Mouse (Mus musculus) neutrophil, adult 5-6 weeks (primary cell): ENCODE data around the gene Slc37a1. TPM values are rescaled to one million over a fixed set of nuclear protein-coding genes. Genes with fewer than 3 reads are reported as not detected.

ENCODE experiments used
- ATAC-seq: fragments of 151-379, 151-347 bp; 2 replicates; pipeline ENCODE4 v1.8.0; 2017; ENCODE audit warnings: mild to moderate bottlenecking, moderate TSS enrichment; ENCODE audit not compliant: insufficient number of reproducible peaks, poor library complexity, low FRiP score, severe bottlenecking; ENCODE audit errors: extremely low read depth
- total RNA-seq: library from RNA; stranded (forward); fragments of 200-1000 nt; gene quantifications from 2 replicates; pipeline ENCODE4 v1.2.3, GENCODE M21; 2017

Gene Slc37a1
- 19.5 and 19.6 TPM in 2 replicates for total RNA-seq

DNA sequence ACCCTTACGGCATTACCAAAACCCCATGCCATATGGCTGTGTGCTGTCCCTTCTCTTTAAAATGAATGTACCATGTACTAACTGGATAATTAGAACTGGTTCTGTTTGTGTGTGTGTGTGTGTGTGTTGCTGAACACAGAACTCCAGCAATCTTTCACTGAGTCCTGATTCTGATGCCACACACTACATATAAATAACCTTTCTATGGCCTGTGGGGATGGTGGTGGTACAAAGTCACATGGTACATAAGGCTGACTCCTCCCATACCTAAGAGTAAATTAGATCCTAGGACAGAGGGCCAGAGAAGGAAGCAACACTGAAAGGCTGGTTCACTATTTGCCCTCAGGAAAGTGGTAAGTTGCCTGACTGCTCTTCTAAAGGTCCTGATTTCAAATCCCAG lies at the start of gene Slc37a1:
Gene Slc37a1 (plus strand): TSS at position 301 of the 400 bp plus-strand sequence.
- ATAC-seq: no peak

DNA sequence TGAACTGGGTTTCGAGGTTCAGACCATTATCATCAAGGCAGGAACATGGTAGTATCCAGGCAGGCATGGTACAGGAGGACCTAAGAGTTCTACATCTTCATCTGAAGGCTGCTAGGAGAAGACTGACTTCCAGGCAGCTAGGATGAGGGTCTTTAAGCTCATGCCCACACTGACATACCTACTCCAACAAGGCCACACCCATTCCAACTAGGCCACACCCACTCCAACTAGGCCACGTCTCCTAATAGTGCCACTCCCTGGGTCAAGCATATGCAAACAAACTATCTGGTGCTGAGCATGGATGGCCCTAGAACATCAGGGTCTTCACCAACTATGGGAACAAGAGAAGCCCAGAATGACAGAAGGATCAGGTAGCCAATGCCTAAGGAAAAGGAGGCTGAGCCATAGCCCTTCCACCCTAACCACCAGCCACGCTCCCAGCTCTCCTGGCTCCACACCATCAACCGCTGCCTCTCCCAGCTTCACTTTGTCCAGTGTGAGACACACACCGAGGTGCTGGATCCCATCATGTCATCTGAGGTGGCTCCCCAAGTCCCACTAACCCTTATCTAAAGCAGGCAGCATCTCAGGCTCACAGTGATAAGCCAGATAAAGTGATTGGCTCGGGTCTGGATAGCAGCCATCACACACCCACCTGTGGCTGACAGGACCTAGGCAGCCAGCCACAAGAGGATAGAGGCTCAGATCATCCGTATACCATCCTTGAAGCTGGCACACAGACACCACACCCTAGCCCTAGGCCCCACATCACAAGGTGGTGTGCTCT lies 48.2 kb upstream of the Slc37a1 start:
- no peak for ATAC-seq

DNA sequence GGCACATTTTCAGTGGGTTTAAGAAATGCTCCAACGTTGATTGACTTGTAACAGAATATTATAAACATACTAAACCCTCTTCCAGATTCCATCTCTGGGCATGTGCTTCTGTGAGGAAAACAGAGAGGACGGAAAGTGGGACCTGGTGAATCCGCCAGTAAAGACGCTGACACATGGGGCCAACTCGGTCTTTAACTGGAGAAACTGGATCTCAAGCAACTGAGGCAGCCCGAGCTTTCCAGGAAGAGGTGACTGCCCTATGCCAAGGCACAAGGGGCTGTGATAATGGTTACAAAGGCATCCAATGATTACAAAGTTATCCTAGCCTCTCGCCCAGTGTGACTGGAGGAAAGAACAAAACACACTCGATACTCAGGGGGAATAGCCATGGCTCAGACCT lies 45.4 kb upstream of the Slc37a1 start:
- ATAC-seq: no peak

DNA sequence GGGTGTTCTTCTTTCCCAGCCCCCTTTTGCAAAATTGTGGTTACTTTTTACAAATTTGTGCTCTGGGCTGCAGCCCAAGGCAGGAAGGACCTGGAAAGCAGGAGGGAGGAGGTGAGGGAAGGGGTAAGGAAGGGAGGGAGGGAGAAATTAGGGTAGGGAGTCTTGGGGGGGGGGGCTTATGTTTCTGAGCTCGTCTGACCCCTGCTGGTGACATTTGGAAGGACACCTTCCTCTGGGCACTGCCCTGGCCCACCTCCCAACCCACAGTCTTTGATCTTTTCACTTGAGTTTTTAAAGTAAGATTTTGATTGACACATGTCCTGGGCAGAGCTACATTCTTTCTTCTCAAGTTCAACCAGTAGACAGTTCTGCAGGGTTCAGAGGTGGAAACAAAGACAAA lies 43.8 kb upstream of the Slc37a1 start:
- ATAC-seq: no peak

DNA sequence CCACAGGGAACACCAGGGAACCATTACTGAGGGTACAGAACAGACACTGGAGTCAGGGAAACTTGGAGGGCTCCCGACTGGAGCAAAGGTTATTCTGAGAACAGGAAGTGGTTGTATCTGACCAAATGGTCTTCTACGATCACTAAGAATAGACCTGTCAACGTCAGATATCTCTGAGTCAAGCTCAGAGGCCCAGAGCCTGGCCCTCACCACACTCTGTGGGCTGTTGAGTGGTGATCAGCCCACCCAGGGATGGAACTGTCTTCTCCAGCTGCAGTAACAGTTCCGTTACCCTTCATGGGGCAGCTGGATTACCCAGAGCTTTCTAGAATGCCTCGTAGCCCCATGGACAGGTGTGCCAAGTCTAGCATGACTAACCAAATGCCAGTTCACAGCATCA lies 41.3 kb upstream of the Slc37a1 start:
- ATAC-seq: no peak

DNA sequence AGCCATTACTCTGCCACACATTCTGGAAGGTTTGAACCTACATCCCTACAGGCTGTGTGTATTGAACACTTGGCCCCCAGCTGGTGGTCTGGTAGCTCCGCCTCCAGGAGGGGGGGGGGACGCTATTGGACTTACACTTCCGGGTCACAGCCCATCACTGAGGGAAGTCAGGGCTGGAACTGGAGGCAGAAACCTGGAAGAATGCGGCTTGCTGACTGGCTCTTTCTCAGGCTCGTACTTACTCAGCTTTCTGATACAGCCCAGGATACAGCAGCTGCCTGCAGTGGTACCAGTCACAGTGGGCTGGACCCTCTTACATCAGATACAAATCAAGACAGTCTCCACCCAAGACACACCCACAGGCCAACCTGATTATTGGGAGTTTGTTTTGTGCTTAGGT lies 39.4 kb upstream of the Slc37a1 start:
- no peak for ATAC-seq

DNA sequence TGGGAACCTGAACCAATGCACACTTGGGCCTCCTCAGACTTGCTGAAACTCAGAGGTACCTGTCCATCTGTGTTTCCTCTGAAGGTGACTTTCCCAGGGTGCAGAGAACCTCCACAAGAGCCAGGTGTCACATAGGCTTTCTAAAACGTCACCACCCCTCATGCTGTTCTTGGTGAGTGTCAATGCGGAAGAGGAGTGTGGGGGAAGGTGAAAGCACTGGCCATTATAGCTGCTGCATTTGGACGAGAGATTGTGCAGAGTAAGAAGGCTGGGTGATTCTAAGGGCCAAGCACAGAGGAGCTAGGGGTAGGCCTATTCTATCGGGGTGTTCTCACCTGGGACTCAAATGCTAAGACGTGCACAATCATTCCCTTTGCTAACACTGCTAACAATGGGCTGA lies 32.6 kb upstream of the Slc37a1 start:
- ATAC-seq: no peak

DNA sequence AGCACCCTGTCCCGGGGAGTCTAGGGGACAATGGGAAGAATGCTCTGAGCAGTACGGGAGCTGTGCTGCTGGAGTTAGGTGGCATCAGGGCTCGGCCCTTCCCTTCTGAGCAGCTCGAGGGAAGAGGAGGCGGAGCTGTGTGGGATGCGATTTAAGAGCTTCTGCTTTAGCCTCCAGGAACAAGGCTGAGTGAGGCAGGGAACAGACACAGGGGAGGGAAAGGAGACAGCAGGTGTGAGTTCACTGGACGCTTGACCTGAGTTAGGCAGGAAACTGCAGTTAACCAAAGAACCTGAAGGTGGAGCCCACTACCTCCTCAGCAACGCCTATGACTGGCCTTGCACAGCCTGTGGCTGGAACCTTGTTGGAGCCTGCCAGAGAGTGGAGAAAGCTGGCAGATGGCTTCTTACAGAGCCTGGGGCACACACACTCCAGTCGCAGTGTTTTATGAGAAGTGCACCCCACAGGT lies 32.1 kb upstream of the Slc37a1 start:
- ATAC-seq: peak; percentile 91

DNA sequence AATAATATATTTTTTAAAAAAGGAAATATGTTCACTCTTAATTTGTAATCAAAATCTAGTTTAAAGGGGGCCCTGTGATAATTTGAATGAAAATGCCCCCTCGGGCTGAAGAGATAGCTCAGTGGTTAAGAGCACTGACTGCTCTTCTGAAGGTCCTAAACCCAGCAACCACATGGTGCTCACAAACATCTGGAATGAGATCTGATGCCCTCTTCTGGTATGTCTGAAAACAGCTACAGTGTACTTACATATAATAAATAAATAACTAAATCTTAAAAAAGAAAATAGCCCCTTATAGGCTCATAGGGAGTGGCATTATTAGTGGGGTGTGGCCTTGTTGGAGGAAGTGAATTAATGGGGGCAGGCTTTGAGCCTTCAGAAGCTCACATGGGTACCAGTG lies 29.4 kb upstream of the Slc37a1 start:
- ATAC-seq: no peak

DNA sequence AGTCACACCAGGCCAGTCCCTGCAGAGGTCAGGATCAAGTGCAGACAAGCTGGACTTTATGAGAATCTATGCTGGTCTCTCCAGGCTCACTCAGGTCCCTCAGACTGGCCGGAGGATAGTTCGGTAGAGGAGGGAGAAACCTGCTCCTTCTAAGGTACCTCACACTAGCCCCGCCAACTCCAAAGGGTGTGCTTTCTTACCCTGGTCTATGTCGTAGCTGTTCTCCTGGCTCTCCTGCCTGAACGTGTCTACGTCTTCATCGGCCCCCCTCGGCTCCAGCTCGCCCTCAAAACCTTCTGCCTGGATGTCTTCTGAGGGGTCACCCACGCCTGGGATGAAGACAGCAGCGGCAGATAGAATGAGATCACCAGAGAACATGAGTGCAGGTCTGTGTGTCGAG lies 28.7 kb upstream of the Slc37a1 start:
- no peak for ATAC-seq

DNA sequence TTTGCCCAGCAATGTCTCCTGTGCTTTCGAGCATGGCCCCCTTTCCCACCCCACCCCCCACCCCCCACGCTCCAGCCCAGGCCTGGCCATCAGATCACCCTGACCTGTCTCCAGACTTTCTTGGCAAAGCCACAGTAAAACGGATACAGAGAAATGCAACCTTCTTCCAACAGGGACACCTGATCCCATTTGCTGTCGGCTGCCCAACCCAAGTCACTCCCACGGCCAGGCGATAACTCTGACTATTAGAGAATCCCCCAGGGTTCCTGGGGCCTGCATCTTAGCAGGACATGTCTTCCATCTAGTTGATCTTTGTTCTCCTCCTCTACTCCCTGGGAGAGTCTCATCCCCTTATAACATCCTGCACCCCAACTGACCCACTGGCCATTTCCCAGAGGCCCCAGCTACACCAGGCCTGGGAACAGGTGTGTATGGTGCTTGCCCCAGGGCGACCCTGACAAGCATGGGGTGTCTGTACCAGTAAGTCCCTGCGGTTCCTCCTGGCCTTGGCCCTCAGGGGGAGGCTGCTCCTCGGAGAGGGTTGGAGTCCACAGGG lies 28.2 kb upstream of the Slc37a1 start:
- no peak for ATAC-seq

DNA sequence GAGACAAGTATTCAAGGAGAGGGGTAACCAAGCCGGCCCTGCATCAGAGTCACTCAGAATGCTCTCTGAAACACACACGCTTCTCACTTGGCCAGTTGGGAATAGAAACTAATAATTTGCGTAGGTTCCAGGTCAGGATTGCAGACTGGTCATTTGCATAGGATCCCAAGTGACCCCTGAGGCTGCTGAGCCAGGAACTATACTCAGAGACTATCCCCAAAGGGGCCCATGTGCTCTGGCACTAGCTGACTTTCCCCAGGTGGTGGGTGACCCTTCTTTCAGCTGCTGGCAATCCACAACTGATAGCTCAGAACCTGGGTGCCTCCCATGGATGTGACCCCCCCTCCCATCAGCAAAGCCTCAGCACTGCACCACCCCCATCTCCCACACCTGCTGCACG lies 27.4 kb upstream of the Slc37a1 start:
- ATAC-seq: no peak

DNA sequence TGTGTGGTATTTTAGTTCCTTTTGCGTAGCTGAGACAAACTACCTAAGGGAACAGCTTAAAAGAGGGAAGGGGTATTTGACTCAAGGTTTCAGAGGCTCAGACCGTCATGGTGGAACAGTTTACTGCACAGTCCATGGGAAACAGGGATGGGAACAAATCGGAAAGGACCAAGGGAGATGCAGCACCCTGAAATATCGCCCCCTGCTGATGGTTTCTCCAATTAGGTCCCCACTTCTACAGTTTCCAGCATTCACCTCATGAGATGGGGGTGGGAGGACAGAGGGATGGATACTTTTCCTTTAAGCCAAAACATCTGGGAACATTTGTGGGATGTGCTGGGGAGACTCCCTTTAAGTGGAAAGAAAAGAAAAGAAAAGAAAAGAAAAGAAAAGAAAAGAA lies 26.8 kb upstream of the Slc37a1 start:
- ATAC-seq: no peak

DNA sequence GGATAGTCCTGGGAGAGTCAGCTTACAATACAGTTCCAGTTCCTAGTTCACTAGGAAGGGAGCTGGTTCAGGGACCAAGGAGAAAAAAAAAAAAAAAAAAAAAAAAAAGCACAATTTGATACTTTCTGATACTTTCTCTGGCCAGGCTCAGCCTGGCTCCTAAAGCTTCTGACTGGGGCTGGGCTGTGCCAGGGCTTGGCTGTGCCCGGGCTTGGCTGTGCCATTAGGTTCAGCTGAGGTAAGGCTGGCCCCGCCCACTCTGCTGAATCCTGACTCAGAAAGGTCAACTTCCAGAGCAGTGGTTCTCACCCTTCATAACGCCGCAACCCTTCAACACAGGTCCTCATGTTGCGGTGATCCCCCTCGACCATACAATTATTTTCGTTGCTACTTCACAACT lies 26.2 kb upstream of the Slc37a1 start:
- no peak for ATAC-seq

DNA sequence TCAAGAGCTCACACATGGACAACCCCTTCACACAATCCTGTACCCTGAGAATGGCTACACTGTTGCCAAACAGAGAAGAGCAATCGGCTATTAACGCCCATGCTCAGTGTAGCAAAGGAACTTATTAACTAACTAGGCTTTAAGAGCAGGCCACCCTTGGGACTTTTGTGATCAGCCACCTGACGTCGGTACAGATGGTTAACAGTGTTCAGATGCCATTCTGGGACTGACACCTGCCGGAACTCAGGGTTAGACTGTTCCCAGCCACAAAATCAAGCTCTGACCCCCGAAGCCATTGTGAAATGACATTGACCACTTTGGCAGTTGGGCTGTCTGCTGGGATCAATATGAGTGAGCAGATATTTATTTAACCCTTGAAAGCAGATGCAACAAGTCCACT lies 25.2 kb upstream of the Slc37a1 start:
- no peak for ATAC-seq

DNA sequence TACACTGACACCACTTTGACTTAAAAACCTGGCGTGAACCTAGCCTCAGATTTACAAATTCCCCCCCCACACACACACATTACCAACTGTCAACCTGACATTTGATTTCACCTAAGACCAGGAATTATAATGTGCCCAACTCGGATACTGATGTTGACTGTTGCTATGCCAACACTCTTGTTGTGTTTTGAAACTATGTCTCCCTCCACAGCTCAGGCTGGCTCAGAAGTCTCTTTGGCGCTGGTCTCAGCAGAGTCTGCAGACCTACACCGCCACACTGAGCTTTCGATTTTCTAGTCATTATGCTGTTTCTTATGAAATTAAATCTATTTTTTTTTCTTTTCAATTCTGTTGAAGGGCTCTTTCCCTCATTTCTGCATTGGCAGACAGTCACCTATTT lies 23.9 kb upstream of the Slc37a1 start:
- no peak for ATAC-seq

DNA sequence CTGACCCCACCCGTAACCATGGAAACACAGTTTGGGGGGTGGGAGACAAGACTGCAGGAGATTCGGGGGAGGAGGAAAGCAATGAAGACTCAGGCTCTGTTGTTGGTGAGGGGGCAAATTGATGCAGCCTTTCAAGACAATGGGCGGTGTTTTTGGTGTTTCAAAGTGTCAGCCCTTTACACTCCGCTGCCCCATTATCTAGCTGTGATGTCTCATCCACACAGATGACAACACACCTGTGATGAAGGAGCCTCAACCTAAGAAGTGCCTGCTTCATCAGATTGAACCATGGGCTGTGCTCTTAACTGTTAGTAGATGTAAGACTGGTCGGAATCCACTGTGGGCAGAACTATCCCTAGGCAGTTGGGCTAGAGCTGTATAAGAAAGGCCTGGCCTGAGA lies 22.8 kb upstream of the Slc37a1 start:
- ATAC-seq: no peak

DNA sequence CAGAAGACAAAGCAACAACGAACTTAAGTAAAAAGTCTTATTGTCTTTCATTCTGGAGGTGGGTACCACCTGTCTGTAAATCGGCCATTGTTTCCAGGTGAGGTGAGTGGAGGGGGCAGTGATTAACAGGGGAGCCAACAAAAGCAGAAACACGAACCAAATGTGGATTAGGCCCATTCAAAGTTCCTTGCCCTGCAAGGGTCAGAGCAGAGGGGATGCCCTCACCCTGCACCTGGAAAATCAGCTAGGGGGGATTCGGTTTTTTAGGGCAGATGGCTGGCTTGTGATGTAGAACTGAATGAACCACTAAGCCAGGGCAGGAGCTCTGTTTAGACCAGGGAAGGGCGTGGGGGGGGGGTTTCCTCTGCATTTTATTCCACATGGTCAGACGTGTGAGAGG lies 22.2 kb upstream of the Slc37a1 start:
- ATAC-seq: no peak

DNA sequence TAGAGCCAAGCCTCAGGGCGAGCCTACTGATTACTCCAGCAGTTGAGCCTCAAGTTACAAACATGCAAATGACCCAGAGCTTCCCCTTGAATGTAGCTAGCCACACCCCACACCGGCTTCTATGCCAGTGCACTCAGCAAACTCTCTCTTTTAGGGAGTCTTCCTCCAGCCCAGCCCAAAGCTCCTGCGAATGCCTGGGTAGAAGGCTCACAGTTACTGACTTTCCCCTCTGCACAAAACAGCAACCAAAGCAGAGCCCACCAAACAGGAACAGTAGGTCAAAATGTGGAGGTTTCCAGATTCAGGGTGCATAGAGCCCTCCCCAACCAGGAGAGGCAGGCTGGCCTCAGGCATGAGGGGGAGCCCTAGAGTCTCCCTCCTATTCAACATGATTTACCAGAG lies 21.4 kb upstream of the Slc37a1 start:
- ATAC-seq: peak; percentile 75

DNA sequence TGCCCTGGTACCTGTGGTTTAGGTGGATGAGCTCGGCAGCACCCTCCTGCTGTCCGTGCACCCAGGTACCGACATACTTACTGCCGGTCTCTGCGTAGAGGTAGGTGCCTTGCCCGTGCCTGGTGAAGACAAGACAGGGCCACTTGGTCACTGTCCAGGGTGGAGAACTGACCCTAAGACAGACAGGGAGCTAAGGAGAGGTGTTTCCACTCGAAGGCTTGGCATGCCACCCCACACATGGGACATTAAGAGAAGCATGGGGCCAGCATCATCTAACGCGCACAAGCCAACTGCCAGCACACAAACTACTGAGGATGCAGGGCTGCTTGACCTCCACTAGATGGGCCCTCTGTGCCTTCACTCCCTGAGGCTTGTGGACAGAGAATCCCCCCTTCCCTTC lies 20.8 kb upstream of the Slc37a1 start:
- ATAC-seq: no peak
